Mouse (Mus musculus) heart, embryonic 16.5 days (tissue): Measurements from ENCODE around the gene Dnajc7. TPM values are rescaled to one million over a fixed set of nuclear protein-coding genes. Genes with fewer than 3 reads are reported as not detected.

ENCODE experiments used
- ATAC-seq: fragments of 200-750 bp; cut with Nextera tagmentation; replicated peaks from 2 replicates; pipeline ENCODE4 v1.8.0; 2017; ENCODE audit warnings: moderate number of reproducible peaks; ENCODE audit not compliant: insufficient read depth, low FRiP score; ENCODE audit errors: extremely low read depth
- H3K27ac ChIP-seq: fragments of 300-500 bp; sonication (generic); 2 replicates; pipeline ENCODE4 v1.5.1; 2014; ENCODE audit warnings: mild to moderate bottlenecking, low read length, control low read depth, moderate library complexity
- H3K27me3 ChIP-seq: fragments of 300-500 bp; sonication (generic); 2 replicates; pipeline ENCODE4 v1.6.1; 2014; ENCODE audit warnings: low read length, mixed read lengths; ENCODE audit not compliant: control insufficient read depth, insufficient read depth
- H3K36me3 ChIP-seq: fragments of 300-500 bp; sonication (generic); 2 replicates; pipeline ENCODE4 v1.6.1; 2014; ENCODE audit not compliant: control insufficient read depth, insufficient read depth
- H3K4me1 ChIP-seq: fragments of 300-500 bp; sonication (generic); 2 replicates; pipeline ENCODE4 v1.6.1; 2014; ENCODE audit warnings: low read length, mixed read lengths; ENCODE audit not compliant: control insufficient read depth, insufficient read depth
- H3K4me2 ChIP-seq: fragments of 300-500 bp; sonication (generic); 2 replicates; pipeline ENCODE4 v1.6.1; 2014; ENCODE audit warnings: low read depth, mild to moderate bottlenecking, control low read depth, low read length
- H3K4me3 ChIP-seq: fragments of 300-500 bp; sonication (generic); 2 replicates; pipeline ENCODE4 v1.5.1; 2014; ENCODE audit warnings: mild to moderate bottlenecking, control low read depth, low read length
- H3K9ac ChIP-seq: fragments of 300-500 bp; sonication (generic); 2 replicates; pipeline ENCODE4 v1.6.1; 2014; ENCODE audit warnings: low read length, control low read depth
- H3K9me3 ChIP-seq: fragments of 300-500 bp; sonication (generic); replicated peaks from 2 replicates; pipeline ENCODE4 v1.6.1; 2016; ENCODE audit warnings: low read length; ENCODE audit not compliant: control insufficient read depth
- WGBS: fragments of 180-500 bp; shearing (Covaris S2); extraction: QIAGEN DNeasy Blood & Tissue Kit; methylation state at CpG from one replicate; pipeline ENCODE4 v1.1.7; 2014; 5-methylcytosine and 5-hydroxymethylcytosine counted together
- polyA plus RNA-seq: library from polyadenylated mRNA; unstranded; fragments of >200 nt; fragmentation: Nextera tagmentation; extraction: Ambion mirVana; gene quantifications from 2 replicates; pipeline ENCODE4 v1.2.1, GENCODE M21; 2015

Dnajc7 gene
- polyA plus RNA-seq, 1 experiment from 2014 or later, result 228 TPM

- ATAC-seq, result no peak; the same call in 1 of the 2 replicates
- Histone ChIP-seq H3K4me2 (peak overlapping the region; percentile 40), H3K9me3 (no peaks in the 10 kb centered on the region), H3K4me3 (no peak overlapping the region; the same call in 1 of the 2 replicates), H3K36me3 (0 out of 2 replicates have a peak, but pooled peaks cover 3% of the 10 kb centered on the region), H3K9ac (peak overlapping the region; percentile 49), H3K27me3 (no peaks in the 10 kb centered on the region), H3K27ac (peak overlapping the region; percentile 86), H3K4me1 (peaks cover 31% of the 10 kb centered on the region)
- WGBS, result 51% methylated on average over 5 of the region's 5 CpGs
Observed at GRCm38 (mm10) chr11:100609355-100609996, 10.5 kb downstream of the Dnajc7 start.

GRCm38 (mm10) chr11:100608796-100609195 lies 11.2 kb downstream of the Dnajc7 start:
- Histone ChIP-seq H3K9me3 (no peaks in the 10 kb centered on the region), H3K4me2 (no peak overlapping the region), H3K9ac (no peak overlapping the region), H3K27me3 (no peaks in the 10 kb centered on the region), H3K4me1 (peaks cover 37% of the 10 kb centered on the region), H3K27ac (peak overlapping the region; percentile 86), H3K36me3 (0 out of 2 replicates have a peak, but pooled peaks cover 3% of the 10 kb centered on the region), H3K4me3 (no peak overlapping the region)
- WGBS, result 53% methylated on average over 4 of the region's 4 CpGs
- ATAC-seq, result no peak

- H3K9ac ChIP-seq, result no peak overlapping the region
- no peaks in the 10 kb centered on the region for H3K27me3 ChIP-seq
- H3K36me3 ChIP-seq, result 0 out of 2 replicates have a peak, but pooled peaks cover 3% of the 10 kb centered on the region
- H3K4me3 ChIP-seq, result no peak overlapping the region
- WGBS, result 84% methylated on average over 6 of the region's 6 CpGs
- no peaks in the 10 kb centered on the region for H3K9me3 ChIP-seq
- no peak overlapping the region for H3K27ac ChIP-seq
- ATAC-seq, result no peak
- peaks cover 37% of the 10 kb centered on the region for H3K4me1 ChIP-seq
- no peak overlapping the region for H3K4me2 ChIP-seq
Observed at GRCm38 (mm10) chr11:100607121-100607520, 12.8 kb downstream of the Dnajc7 start.

GRCm38 (mm10) chr11:100605451-100605850 lies 14.5 kb downstream of the Dnajc7 start:
- Histone ChIP-seq H3K4me3 (no peak overlapping the region), H3K36me3 (peaks cover 14% of the 10 kb centered on the region), H3K27ac (no peak overlapping the region), H3K27me3 (no peaks in the 10 kb centered on the region), H3K4me1 (peaks cover 30% of the 10 kb centered on the region), H3K4me2 (no peak overlapping the region), H3K9me3 (no peaks in the 10 kb centered on the region), H3K9ac (no peak overlapping the region)
- no peak for ATAC-seq
- WGBS, result 92% methylated on average over 10 of the region's 10 CpGs

GRCm38 (mm10) chr11:100604321-100605005 lies 15.5 kb downstream of the Dnajc7 start:
- Histone ChIP-seq H3K9ac (no peak overlapping the region), H3K36me3 (peaks cover 24% of the 10 kb centered on the region), H3K27me3 (no peaks in the 10 kb centered on the region), H3K27ac (no peak overlapping the region), H3K4me1 (peaks cover 20% of the 10 kb centered on the region), H3K4me3 (no peak overlapping the region), H3K4me2 (no peak overlapping the region), H3K9me3 (no peaks in the 10 kb centered on the region)
- WGBS, result 68% methylated on average over 4 of the region's 4 CpGs
- no peak for ATAC-seq

GRCm38 (mm10) chr11:100603813-100604212 lies 16.2 kb downstream of the Dnajc7 start:
- ATAC-seq, result no peak
- Histone ChIP-seq H3K4me3 (no peak overlapping the region), H3K4me1 (peaks cover 15% of the 10 kb centered on the region), H3K27me3 (no peaks in the 10 kb centered on the region), H3K27ac (peak overlapping the region; percentile 5), H3K9ac (no peak overlapping the region), H3K9me3 (no peaks in the 10 kb centered on the region), H3K36me3 (peaks cover 31% of the 10 kb centered on the region), H3K4me2 (no peak overlapping the region)
- WGBS, result 61% methylated on average over 8 of the region's 8 CpGs

GRCm38 (mm10) chr11:100603155-100603554 lies 16.8 kb downstream of the Dnajc7 start:
- no peak overlapping the region for H3K4me2 ChIP-seq
- H3K4me1 ChIP-seq, result peaks cover 9% of the 10 kb centered on the region
- no peaks in the 10 kb centered on the region for H3K9me3 ChIP-seq
- H3K27me3 ChIP-seq, result no peaks in the 10 kb centered on the region
- no peak overlapping the region for H3K9ac ChIP-seq
- ATAC-seq, result no peak
- H3K27ac ChIP-seq, result no peak overlapping the region
- H3K36me3 ChIP-seq, result peaks cover 34% of the 10 kb centered on the region
- WGBS, result 63% methylated on average over 9 of the region's 9 CpGs
- no peak overlapping the region for H3K4me3 ChIP-seq

GRCm38 (mm10) chr11:100601372-100601771 lies 18.6 kb downstream of the Dnajc7 start:
- Histone ChIP-seq H3K4me3 (no peak overlapping the region), H3K36me3 (peaks cover 52% of the 10 kb centered on the region), H3K9me3 (no peaks in the 10 kb centered on the region), H3K4me2 (no peak overlapping the region), H3K27ac (no peak overlapping the region), H3K9ac (no peak overlapping the region), H3K27me3 (no peaks in the 10 kb centered on the region), H3K4me1 (peaks cover 9% of the 10 kb centered on the region)
- no peak for ATAC-seq
- 91% methylated on average over 3 of the region's 3 CpGs for WGBS

GRCm38 (mm10) chr11:100598074-100598473 lies 21.9 kb downstream of the Dnajc7 start:
- Histone ChIP-seq H3K9ac (no peak overlapping the region), H3K36me3 (peaks cover 58% of the 10 kb centered on the region), H3K4me3 (no peak overlapping the region), H3K27me3 (no peaks in the 10 kb centered on the region), H3K9me3 (no peaks in the 10 kb centered on the region), H3K4me2 (no peak overlapping the region), H3K4me1 (peaks cover 5% of the 10 kb centered on the region), H3K27ac (no peak overlapping the region)
- 86% methylated on average over 4 of the region's 4 CpGs for WGBS
- no peak for ATAC-seq
